Mouse (Mus musculus) testis, postnatal 10 days (tissue): ENCODE measurements around the gene Chd3.

Source experiments
- DNase-seq: peaks from one replicate; pipeline ENCODE4 v3.0.0; 2021; ENCODE audit warnings: low spot score

Chd3 gene

DNA sequence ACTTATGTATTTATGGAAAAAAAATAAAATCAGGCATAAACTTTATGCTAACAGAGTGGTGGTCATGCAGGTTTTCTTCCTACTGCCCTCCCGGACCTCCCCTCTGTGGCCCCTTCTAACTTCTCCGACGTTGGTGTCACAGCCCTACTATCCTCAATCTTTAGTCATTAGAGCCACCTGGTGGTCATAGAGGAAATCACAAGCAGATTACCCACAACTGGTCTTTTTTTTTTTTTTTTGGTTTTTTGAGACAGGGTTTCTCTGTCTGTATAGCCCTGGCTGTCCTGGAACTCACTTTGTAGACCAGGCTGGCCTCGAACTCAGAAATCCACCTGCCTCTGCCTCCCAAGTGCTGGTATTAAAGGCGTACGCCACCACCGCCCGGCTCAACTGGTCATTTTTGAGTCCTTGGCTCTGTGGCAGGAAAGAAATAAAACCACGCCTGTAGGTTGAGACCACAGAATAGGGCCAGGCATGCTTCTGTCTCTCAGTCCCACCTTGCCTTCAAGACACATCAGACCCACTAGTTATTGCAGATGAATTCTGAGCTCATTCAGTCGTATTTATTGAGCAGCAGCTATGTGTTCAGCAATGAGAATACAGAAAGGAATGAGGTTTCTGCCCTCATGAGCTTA lies 21.3 kb upstream of the Chd3 start:
- DNase-seq = peak; percentile 75

DNA sequence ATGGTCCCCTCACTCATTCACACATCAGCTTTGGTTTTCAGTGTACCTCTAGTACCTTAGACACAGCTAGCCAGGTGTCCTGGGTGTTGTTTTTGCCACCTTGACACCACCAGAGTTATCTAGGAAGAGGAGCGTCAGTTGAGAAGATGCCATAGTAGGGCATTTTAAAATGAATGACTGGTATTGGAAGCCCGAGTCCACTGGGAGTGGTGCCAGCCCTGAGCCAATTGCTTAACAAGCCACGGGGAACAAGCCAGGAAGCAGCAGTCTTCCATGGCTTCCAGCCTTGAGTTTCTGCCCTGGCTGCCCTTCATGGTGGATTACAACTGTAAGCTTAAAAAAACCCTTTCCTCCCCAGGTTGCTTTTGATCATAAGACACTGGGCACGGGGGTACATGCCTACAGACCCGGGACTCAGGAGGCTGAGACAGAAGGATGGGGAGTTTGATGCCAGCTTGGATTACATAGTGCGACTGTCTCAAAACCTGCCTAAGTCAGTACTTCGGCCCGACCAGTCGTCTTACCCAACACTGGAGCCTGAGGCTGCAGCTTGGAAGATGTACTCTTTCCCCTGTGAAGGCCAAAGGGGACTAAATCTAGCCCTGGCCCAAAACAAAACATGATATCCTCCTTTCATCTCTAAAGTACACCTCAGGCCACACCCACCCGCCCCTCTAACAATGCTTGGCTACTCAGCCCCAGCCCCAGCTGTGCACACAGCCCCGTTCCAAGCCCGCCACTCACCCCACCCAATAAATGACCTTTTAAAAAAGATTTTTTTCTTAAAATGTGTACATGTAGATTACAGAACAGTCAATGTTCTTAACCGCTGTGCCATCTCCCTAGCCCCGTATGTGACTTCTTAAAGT lies 20.6 kb upstream of the Chd3 start:
- peak; percentile 64 for DNase-seq

DNA sequence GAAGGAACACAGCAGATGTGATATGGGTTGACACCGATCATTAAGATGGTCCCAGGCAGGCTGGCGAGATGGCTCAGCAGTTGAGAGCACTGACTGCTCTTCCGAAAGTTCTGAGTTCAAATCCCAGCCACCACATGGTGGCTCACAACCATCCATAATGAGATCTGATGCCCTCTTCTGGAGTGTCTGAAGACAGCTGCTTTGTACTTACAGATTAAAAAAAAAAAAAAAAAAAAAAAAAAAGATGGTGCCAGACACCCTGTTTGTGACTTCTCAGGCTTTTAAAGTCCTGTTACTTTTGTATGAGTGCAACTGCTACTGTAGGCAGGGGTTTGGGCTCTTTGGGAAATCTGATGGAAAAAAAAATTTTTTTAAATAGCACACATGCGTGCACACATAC lies 19.5 kb upstream of the Chd3 start:
- DNase-seq = no peak

DNA sequence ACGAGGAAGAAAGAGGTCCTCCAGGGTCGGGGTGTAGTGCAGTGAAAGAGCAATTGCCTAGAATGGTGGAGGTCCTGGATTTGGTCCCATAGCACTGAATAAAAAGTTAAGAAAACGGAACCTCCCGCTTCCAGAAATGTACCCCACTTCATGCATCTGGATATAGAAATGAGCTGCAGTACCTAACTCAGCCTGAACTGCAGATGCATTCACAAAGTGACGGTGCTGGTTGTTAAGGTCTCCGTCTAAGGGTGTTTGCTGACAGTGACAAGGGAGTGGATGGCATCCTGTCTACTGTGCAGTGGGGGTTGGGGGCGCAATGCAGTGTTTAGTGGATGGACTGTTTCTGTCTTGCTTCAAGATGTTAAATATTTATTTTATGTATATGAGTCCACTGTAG lies 17.6 kb upstream of the Chd3 start:
- DNase-seq = no peak

DNA sequence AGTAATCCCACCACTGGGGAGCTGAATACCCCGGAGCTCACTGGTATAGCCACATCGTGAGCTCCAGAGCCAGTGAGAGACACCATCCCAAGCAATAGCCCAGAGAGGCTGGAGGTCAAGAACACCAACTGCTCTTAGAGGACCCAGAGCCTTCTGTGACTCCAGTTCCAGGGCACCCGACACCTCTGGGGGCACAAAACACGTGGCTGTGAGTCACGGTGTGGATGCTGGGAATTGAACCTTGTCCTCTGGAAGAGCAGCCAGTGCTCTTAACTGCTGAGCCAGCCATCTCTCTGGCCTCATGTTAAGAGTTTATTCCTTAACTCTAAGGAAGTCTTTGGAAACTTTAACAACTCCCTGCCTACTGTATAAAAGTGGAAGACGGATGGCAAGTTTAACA lies 15.8 kb upstream of the Chd3 start:
- DNase-seq = no peak

DNA sequence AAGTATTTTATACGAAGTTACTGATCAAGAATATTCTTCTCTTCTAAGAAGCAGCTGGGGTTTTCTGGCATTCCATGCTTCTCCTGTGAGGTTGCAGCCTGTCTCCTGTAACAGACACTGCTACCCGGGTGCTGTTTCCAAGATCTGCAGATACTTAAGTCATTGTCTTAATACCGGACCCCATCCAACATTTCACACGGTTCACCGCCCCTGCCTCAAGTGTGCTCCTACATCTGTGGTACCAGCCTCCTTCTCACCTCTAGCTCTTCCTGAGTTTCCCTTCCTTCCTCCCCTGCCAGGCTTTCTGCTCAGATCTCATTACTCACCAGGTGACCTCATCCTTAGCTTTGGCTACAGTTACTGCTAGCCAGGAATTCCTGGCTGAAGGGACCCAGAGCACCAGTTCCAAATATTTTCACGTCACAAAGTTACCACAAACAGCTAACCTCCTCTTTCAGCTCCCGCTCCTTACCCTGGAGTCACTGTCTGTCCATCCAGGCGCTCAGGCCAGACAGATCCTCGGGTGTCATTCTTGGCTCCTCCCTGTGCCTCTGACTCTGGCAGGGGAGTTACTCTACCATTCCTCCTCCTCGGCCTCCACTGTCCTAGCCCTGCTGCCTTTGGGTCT lies 13.4 kb upstream of the Chd3 start:
- DNase-seq = no peak

DNA sequence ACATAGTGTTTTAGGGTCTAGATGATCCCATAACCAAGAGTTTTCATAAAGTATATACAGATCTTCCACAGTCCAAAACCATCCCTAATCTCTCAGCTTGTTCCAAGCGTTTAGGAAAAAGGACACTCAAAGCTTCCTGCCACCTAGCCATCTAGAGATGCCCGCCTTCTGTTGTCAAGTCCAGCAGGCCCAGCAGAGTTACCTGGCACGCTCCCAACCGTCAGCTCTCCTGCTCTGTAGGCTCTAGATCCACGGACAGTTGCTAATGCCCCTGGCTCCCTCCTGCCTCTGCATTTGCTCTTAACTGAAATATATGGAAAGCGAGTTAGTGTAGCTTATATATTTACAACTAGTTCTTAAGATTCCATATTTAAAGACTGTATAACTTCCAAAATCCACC lies 12.2 kb upstream of the Chd3 start:
- DNase-seq = peak; percentile 60

DNA sequence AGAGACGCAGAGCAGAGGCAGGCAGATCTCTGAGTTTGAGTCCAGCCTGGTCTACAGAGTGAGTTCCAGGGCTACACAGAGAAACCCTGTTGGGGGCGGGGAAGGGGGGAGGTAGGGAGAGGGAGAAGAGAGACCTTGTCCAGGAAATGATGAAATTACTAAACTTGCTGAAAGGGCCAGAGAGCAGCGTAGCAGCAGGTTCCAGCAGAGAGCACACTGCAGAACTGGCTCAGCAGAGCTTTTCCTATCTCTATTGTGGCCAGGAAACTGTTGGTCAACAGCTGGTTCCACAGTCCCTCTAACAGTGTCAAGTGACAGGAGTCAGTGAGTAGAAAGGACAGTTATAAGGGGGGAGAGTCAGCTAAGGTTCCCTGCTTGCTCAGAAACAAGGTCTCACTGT lies 10.4 kb upstream of the Chd3 start:
- no peak for DNase-seq

DNA sequence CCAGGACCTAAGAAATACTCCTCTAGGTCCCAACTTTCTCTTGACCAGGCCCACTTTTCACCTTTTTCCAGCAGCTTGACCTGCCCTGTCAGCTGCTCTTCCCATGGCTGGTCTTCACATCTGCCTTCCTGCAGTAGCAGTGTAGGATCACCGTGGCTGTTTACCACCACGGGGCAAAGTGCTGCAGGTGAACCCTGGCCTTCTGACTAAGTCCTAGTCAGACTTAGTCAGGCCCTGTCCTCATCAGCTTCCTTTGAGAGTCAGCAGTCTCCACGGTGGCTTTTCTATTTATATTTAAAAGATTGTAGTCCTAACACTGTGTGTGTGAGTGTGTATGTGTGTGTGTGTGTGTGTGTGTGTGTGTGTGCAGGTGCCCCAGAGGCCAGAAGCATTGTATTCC lies 8.6 kb upstream of the Chd3 start:
- no peak for DNase-seq

DNA sequence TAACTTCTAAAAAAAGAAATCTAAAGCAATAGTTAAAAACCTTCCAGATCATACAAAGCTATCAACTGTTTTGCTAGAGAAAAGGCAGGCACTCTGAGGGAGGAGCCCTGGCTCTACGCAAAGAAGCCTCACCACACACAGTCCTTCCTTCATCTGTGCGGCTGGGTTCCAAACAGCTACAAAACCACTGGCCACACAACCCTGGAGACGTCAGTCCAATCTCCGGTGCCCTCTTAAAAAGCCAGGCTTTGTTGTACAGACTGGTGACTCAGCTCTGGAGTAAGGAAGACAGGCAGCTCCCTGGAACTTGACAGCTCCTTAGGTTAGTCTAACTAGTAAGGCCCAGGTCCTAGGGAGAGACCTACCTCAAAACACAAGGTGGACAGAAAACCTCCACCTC lies 6.4 kb upstream of the Chd3 start:
- no peak for DNase-seq

DNA sequence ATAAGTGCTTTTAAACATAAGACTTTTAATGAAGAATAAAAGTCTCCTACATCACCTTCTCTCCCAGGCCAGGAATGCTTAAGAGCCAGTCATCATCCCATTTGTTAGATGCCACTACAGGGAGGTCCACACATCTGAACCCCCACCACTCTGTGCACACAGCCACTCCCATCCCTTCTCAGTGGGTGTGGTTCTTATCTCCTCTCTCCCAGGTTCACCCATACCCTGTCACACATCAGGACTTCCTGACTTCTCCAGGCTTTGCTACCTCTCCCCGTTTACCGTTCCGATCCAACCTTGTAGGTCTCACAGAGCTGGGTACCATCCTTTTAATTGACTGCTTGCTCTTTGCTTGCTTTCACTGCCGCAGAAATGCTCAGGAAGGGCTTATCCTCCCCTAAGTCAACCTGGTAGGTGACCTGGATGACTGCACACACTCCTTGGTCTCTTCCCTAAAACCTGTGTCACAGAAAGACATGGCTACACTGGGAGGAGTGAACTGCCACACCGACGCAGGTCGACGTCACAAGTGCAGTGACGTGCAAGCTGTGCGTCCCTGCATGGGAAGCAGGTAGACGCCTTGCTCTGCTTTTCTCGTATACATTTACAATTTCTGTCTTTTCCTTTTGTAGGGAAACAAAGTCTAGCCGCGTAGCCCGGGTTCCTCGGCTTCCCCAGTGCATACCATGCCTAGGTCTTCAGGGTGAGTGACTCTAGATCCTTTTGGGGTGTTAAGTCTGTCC lies 4.2 kb upstream of the Chd3 start:
- DNase-seq = no peak

DNA sequence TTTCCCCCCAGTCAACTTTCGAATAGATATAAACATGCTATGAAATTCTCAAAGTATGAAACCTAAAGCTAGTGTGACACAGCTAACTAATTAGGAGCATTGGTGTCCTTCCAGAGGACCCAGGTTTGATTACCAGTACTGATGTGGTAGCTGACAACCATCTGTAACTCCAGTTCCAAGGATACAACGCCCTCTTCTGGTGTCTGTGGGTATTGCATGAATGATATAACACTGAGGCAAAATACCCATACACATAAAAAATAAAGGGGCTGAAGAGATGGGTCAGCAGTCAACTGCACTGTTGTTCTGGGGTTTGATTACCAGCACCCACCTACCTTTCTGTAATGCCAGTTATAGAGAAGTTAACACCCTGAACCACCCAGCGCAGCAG lies 3.6 kb upstream of the Chd3 start:
- DNase-seq = no peak

DNA sequence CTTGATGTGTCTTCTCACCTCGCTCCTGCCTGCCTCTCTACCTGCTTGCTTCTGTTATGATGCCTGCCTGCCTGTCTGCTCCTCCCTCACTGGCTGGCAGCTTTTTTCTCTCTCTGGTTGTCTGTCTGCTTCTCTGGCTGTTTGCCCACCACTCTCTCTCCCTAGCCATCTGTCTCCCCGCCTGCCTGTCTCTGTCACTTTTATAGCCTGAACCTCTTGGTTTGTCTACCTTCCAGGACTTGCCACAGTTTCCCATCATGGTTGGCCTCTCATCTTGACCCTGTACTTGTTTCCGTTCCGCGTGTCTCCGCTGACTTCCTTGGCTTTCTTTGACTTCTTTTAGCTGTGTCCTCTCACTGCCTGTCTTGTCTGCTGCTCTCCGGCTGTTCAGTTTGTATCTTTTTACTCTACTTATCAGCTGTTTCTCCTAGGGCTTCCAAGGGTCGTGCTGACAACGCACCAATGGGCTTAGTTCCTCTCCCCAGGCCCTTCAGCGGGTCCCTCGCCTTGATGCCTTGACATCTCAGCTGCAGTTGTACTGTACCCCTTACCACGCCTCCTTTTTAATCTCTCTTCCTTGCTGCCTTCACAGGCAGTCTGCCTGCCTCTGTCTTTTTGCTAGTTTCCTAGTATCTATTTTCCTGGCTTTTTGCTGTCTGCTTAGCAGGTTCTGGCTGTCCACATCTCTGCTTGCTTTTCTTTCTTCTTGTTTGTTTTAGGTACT lies 3.0 kb upstream of the Chd3 start:
- no peak for DNase-seq

DNA sequence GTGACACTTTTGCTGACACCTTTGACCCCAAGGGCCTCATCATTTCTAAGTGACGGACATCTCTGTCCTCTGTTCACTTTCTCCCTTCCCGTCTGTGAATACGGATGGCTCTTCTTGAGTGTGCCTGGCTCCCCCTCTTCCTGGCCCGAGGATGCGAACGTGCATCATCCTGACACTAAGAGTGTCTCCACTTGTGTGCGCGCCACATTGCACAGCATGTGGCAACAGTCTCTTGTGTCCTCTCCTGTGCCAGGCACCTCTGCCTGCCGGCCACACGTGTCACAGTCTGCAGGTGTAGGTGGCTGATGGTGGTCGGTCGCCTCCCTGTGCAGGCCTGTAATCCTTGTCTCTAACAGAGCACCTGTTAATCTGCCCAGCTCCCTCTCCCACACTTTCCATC lies 2.4 kb upstream of the Chd3 start:
- no peak for DNase-seq

DNA sequence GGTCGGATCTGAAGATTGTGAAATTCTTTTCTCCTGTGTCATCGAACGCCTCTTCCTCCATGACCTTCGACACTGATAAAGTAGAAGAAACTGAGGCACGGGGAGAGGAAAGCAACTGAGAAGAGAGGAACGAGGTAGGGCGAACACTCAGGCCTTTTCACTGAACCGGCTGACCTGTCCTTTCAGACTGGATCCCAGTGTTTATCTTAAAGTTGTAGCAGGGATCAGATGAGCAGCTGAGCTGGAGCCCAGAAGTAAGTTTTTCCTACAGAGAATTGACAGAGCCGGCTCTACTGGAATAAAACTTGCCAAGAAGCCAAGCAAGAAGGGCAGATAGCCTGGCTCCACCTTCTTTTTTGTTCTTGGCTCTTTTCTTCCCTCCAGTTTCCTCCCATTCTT lies 1.6 kb upstream of the Chd3 start:
- no peak for DNase-seq

DNA sequence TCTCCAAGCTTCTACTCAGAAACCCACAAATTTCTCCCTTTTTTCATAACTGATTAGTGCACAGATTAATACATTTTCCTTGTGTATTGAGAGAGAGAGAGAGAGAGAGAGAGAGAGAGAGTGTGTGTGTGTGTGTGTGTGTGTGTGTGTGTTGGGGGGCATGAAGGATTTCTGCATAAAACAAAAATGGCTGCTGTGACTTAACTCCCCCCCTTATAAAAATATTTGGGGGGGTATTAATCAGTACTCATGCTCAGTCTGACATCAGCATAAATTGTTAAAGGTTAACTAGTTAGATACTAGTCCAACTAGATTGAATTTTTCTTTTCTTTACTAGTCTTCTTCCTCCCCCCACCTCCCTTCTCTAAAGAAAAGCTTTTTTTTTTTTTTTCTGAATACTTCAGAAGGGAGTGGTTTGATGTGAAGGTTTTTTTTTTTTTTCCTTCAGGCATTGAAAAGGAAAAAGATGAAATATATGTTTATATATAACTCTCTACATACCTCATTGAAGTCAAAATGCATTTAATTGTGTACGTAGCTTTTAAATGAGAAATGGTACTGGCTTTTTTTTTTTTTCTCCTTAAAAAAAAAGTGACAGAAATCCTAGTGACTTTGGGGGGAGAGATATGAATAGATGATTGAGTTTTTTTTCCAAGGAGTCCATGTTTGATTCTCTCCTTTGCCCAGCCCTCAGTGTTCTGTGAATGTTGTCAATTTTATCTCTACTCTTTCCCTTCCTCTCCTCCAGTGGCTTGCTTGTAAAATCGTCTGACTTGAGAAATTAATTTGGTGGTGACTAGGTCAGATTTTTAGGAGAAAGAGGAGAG lies 997 bp upstream of the Chd3 start:
- no peak for DNase-seq

DNA sequence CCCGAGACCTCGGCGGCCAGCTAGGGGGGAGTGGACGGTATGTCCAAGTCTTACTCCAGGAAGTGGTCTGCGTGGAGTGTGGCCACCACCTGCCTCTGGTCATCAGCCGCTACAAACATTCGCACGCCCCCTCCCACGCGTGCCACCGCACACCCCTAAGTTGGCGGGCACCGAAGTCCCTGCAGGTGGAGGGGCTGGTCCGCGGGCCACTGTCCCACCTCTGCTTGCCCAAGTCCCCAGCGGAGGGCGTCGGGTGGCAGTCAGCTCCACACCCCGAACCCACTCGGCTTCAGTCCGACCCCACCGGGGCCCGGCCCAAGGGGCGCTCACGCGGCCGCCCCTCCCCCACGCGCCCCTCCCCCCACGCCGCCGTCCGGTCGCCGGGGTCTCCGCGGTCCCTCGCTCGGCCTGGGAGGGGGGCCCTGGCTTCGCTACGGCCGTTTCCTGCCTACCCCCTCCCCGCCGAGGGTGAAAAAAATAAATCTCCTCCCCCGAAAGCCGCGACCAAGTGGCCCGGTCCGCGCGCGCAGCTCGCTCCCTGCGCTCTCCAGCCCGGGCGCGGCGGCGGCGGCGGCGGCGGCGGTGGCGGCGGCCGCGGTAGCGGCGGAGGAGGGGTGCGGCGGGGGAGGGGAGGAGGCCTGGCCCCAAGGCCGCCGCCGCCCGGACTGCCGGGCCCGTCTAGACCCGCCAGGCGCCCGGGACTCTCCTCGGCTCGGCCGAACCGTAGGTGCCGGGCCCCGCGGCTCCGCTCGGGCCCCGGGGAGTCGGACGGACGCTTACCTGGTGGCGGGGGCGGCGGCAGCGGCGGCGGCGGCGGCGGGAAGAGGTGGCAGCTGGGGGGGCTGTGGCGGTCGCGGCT lies 621 bp downstream of the Chd3 start:
- DNase-seq = peak; percentile 69

DNA sequence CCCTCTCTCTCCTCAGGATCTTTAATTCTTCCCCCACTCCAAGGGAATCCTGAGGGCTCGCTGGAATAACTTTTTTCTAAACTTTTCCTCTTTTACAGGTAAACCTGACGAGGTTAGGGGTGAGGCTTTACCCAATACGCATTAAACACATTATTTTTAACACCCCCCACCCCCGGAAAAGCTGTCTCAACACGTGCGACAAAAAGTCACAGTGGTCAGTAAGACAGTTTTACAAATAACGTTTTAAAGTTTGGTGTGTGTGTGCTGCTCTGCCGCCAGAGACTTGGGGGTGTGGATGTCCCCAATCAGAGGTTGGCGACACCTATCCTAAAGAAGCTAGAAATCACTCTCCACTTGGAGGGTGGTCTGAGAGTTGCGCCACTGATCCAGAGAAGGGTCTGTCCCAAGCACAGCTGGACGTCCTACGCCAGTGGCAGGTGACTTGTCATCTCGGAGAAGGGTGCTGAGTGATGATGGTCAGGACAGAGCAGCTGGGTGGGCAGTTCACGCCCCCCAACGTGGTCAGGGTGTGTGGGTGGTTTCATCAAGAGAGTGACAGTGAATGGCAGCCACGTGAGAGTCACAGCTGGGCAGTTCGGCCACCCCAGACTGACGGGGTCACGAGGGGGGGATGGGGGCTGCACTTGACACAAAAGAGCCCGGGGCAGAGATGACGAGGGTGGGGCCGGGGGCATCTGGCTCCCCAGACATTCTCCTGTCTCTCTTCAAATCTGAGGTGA lies 1.4 kb downstream of the Chd3 start:
- peak; percentile 75 for DNase-seq

DNA sequence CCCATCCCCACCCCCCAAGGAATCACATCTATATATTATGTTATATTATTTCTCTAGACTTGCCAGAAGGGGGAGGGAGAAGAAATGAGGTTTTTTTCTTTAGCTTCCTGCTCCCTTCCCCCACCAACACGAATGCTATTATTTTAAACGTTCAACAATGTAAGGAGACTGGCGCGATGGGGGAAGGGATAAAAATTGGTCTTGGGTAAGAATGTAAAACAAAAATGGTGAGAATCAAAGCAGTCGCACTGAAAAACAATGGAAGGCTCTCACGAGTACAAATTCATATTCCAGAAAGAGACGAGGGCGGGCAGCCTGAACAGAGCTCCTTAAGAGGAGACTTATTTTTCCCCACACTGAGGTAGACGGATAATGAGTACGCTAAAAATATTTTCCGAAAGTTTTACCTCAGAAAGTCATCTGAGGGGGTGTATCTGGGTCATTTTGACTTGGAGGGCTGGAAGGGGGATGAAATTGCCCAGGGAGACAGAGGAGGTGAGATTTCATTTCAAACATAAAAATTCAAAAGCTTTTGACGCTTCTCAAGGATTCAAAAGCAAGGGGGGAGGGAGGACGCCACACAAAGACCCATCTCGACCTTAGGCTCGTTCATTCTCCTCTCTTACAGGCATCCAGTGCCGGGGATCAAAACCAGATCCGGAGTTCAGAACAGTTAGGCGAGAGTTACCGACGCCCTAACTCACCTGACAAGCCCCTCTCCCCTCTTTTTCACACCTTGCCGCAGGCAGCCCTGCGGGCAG lies 2.2 kb downstream of the Chd3 start:
- no peak for DNase-seq
